Mouse (Mus musculus) retina, adult 2 months (tissue): ENCODE results near the gene Cdrt4.

Experiments used
- DNase-seq: peaks from one replicate; pipeline ENCODE4 v3.0.0-alpha.2; 2012; ENCODE audit warnings: low read depth, low spot score

The Cdrt4 gene

GRCm38 (mm10) chr11:62995755-62996521, 44.9 kb downstream of the Cdrt4 start:
- DNase-seq: no peak

GRCm38 (mm10) chr11:62996522-62996898, 45.5 kb downstream of the Cdrt4 start:
- no peak for DNase-seq

- DNase-seq: no peak
Observed at GRCm38 (mm10) chr11:62997039-62997717, 46.2 kb downstream of the Cdrt4 start.

- DNase-seq: peak; percentile 16
Observed at GRCm38 (mm10) chr11:62997718-62998281, 46.8 kb downstream of the Cdrt4 start.

- no peak for DNase-seq
Observed at GRCm38 (mm10) chr11:63000126-63000525, 49.1 kb downstream of the Cdrt4 start.

GRCm38 (mm10) chr11:63004617-63005016, 53.6 kb downstream of the Cdrt4 start:
- DNase-seq: no peak

GRCm38 (mm10) chr11:63007376-63007775, 56.4 kb downstream of the Cdrt4 start:
- DNase-seq: no peak

- DNase-seq: no peak
Observed at GRCm38 (mm10) chr11:63008004-63008403, 57.0 kb downstream of the Cdrt4 start.

GRCm38 (mm10) chr11:63009761-63010160, 58.8 kb downstream of the Cdrt4 start:
- DNase-seq: no peak

GRCm38 (mm10) chr11:63017327-63018082, 66.5 kb downstream of the Cdrt4 start:
- no peak for DNase-seq

- DNase-seq: no peak
Observed at GRCm38 (mm10) chr11:63018083-63018622, 67.2 kb downstream of the Cdrt4 start.

GRCm38 (mm10) chr11:63020633-63021032, 69.6 kb downstream of the Cdrt4 start:
- DNase-seq: no peak

- no peak for DNase-seq
Observed at GRCm38 (mm10) chr11:63021141-63021806, 70.3 kb downstream of the Cdrt4 start.

GRCm38 (mm10) chr11:63023461-63023860, 72.5 kb downstream of the Cdrt4 start:
- no peak for DNase-seq

- DNase-seq: no peak
Observed at GRCm38 (mm10) chr11:63024136-63024535, 73.1 kb downstream of the Cdrt4 start.

- DNase-seq: no peak
Observed at GRCm38 (mm10) chr11:63025476-63025875, 74.5 kb downstream of the Cdrt4 start.

- DNase-seq: no peak
Observed at GRCm38 (mm10) chr11:63026651-63027141, 75.7 kb downstream of the Cdrt4 start.

- no peak for DNase-seq
Observed at GRCm38 (mm10) chr11:63028131-63028530, 77.1 kb downstream of the Cdrt4 start.

GRCm38 (mm10) chr11:63029148-63029714, 78.2 kb downstream of the Cdrt4 start:
- no peak for DNase-seq

- no peak for DNase-seq
Observed at GRCm38 (mm10) chr11:63029721-63030120, 78.7 kb downstream of the Cdrt4 start.
